Mouse (Mus musculus) gastrocnemius, postnatal 25 days (tissue): ENCODE data around the gene Capn2. TPM values are rescaled to one million over a fixed set of nuclear protein-coding genes. Genes with fewer than 3 reads are reported as not detected.
A peak's percentile ranks its signal among the peaks of the same experiment; 100 is the strongest.

Experiments used
- DNase-seq: peaks from one replicate; pipeline ENCODE4 v3.0.0; 2022
- total RNA-seq, 2 experiments: library from RNA; stranded (reverse); gene quantifications; 1 replicate in 1 of 2; 2 replicates in 1 of 2; pipeline ENCODE4 v1.2.3; 2021

The Capn2 gene
- total RNA-seq, 2 experiments from 2014 or later = 52.0 to 59.4 TPM

- no peak for DNase-seq
Observed at GRCm38 (mm10) chr1:182461813-182462212, 55.6 kb downstream of the Capn2 start.

GRCm38 (mm10) chr1:182461261-182461660, 56.1 kb downstream of the Capn2 start:
- DNase-seq = peak; percentile 28

GRCm38 (mm10) chr1:182460291-182461244, 56.8 kb downstream of the Capn2 start:
- no peak for DNase-seq

GRCm38 (mm10) chr1:182459436-182459835, 58.0 kb downstream of the Capn2 start:
- DNase-seq = no peak

GRCm38 (mm10) chr1:182458556-182458955, 58.9 kb downstream of the Capn2 start:
- no peak for DNase-seq

- no peak for DNase-seq
Observed at GRCm38 (mm10) chr1:182455080-182455479, 62.3 kb downstream of the Capn2 start.

- DNase-seq = no peak
Observed at GRCm38 (mm10) chr1:182452473-182452872, 64.9 kb downstream of the Capn2 start.

GRCm38 (mm10) chr1:182448276-182449035, 69.0 kb downstream of the Capn2 start:
- DNase-seq = no peak

GRCm38 (mm10) chr1:182444116-182444515, 73.3 kb downstream of the Capn2 start:
- DNase-seq = no peak

- no peak for DNase-seq
Observed at GRCm38 (mm10) chr1:182441791-182442473, 75.5 kb downstream of the Capn2 start.

GRCm38 (mm10) chr1:182439546-182440222, 77.7 kb downstream of the Capn2 start:
- peak; percentile 74 for DNase-seq

GRCm38 (mm10) chr1:182436746-182437145, 80.7 kb downstream of the Capn2 start:
- DNase-seq = no peak

GRCm38 (mm10) chr1:182432059-182432458, 85.3 kb downstream of the Capn2 start:
- no peak for DNase-seq

- no peak for DNase-seq
Observed at GRCm38 (mm10) chr1:182430676-182431075, 86.7 kb downstream of the Capn2 start.

- DNase-seq = no peak
Observed at GRCm38 (mm10) chr1:182429826-182430225, 87.6 kb downstream of the Capn2 start.

- peak; percentile 64 for DNase-seq
Observed at GRCm38 (mm10) chr1:182427426-182427825, 90.0 kb downstream of the Capn2 start.

- DNase-seq = no peak
Observed at GRCm38 (mm10) chr1:182426444-182426843, 91.0 kb downstream of the Capn2 start.

- DNase-seq = no peak
Observed at GRCm38 (mm10) chr1:182425176-182425575, 92.2 kb downstream of the Capn2 start.

GRCm38 (mm10) chr1:182424274-182424673, 93.1 kb downstream of the Capn2 start:
- DNase-seq = no peak

- peak; percentile 41 for DNase-seq
Observed at GRCm38 (mm10) chr1:182419481-182419880, 97.9 kb downstream of the Capn2 start.
